Mouse (Mus musculus): ENCODE data around the gene Zfp142.

Gene Zfp142

GRCm38 (mm10) chr1:74587773-74588445 lies at the start of gene Zfp142, which contains the start of gene Bcs1l:
TSS of gene Zfp142 (minus strand) at chr1:74588246.
TSS of gene Bcs1l (plus strand) at chr1:74588289.
- in situ Hi-C loops (cut with MboI, MseI): loop anchor here in 1 of 2 experiments (10.0 kb wide), 1 partner anchor 83 kb away; the partner anchor contains the start of gene Cnot9

GRCm38 (mm10) chr1:74632734-74633133 lies 44.7 kb upstream of the Zfp142 start:
- in situ Hi-C loops (cut with MboI, MseI): loop anchor here in 1 of 2 experiments (5.0 kb wide), 1 partner anchor 50 kb away; no protein-coding TSS in a partner anchor

- in situ Hi-C loops (cut with MboI, MseI): no loop called here
These were observed 40.0 kb upstream of the Zfp142 start for GRCm38 (mm10) chr1:74628001-74628400.

GRCm38 (mm10) chr1:74626076-74626475 lies 38.0 kb upstream of the Zfp142 start:
- in situ Hi-C loops (cut with MboI, MseI): no loop called here

- in situ Hi-C loops (cut with MboI, MseI): no loop called here
These were observed 36.1 kb upstream of the Zfp142 start for GRCm38 (mm10) chr1:74624183-74624582.

- in situ Hi-C loops (cut with MboI, MseI): no loop called here
These were observed 13.4 kb upstream of the Zfp142 start, which contains the start of the genes Rnf25 and Stk36 for GRCm38 (mm10) chr1:74601267-74601962. TSS of gene Rnf25 (minus strand) at chr1:74601397. TSS of gene Stk36 (plus strand) at chr1:74601445.

- in situ Hi-C loops (cut with MboI, MseI): no loop called here
These were observed 12.6 kb upstream of the Zfp142 start for GRCm38 (mm10) chr1:74600501-74601266.

GRCm38 (mm10) chr1:74594434-74594833 lies 6.4 kb upstream of the Zfp142 start:
- in situ Hi-C loops (cut with MboI, MseI): loop anchor here in 1 of 2 experiments (10.0 kb wide), 1 partner anchor 620 kb away; the partner anchor contains the start of genes Glb1l, Stk16 and Tuba4a

GRCm38 (mm10) chr1:74587233-74587772 lies 743 bp downstream of the Zfp142 start:
- in situ Hi-C loops (cut with MboI, MseI): loop anchor here in 1 of 2 experiments (10.0 kb wide), 1 partner anchor 83 kb away; the partner anchor contains the start of gene Cnot9

GRCm38 (mm10) chr1:74584616-74585398 lies 3.2 kb downstream of the Zfp142 start:
- in situ Hi-C loops (cut with MboI, MseI): loop anchor here in 1 of 2 experiments (10.0 kb wide), 1 partner anchor 80 kb away; the partner anchor contains the start of gene Cnot9

- in situ Hi-C loops (cut with MboI, MseI): loop anchor here in 1 of 2 experiments (10.0 kb wide), 1 partner anchor 78 kb away; the partner anchor contains the start of gene Cnot9
These were observed 5.4 kb downstream of the Zfp142 start for GRCm38 (mm10) chr1:74582621-74583020.

GRCm38 (mm10) chr1:74569739-74570719 lies 18.0 kb downstream of the Zfp142 start:
- in situ Hi-C loops (cut with MboI, MseI): no loop called here

- in situ Hi-C loops (cut with MboI, MseI): no loop called here
These were observed 22.2 kb downstream of the Zfp142 start for GRCm38 (mm10) chr1:74565834-74566233.

- in situ Hi-C loops (cut with MboI, MseI): no loop called here
These were observed 29.0 kb downstream of the Zfp142 start for GRCm38 (mm10) chr1:74559061-74559460.

GRCm38 (mm10) chr1:74544184-74544583 lies 43.9 kb downstream of the Zfp142 start, which contains the start of gene Usp37:
TSS of gene Usp37 (minus strand) at chr1:74544284.
- in situ Hi-C loops (cut with MboI, MseI): no loop called here

GRCm38 (mm10) chr1:74542451-74542961 lies 45.5 kb downstream of the Zfp142 start, which contains the start of gene Plcd4:
TSS of gene Plcd4 (plus strand) at chr1:74542888.
- in situ Hi-C loops (cut with MboI, MseI): no loop called here

GRCm38 (mm10) chr1:74538650-74539049 lies 49.4 kb downstream of the Zfp142 start:
- in situ Hi-C loops (cut with MboI, MseI): no loop called here

- in situ Hi-C loops (cut with MboI, MseI): no loop called here
These were observed 59.5 kb downstream of the Zfp142 start for GRCm38 (mm10) chr1:74528589-74528988.

- in situ Hi-C loops (cut with MboI, MseI): no loop called here
These were observed 63.3 kb downstream of the Zfp142 start for GRCm38 (mm10) chr1:74524746-74525145.

Data from T-helper 17 cell (primary cell).